Mouse (Mus musculus): ENCODE data around the gene Fam104a. TPM values are rescaled to one million over a fixed set of nuclear protein-coding genes. Genes with fewer than 3 reads are reported as not detected.
"Not testable (repeated sequence)": the region's sequence is repeated elsewhere in the genome, so short reads cannot be mapped to it uniquely, and the experiment has no call there.

The Fam104a gene
- total RNA-seq, 2 experiments from 2014 or later = 28.1 to 29.3 TPM

DNA sequence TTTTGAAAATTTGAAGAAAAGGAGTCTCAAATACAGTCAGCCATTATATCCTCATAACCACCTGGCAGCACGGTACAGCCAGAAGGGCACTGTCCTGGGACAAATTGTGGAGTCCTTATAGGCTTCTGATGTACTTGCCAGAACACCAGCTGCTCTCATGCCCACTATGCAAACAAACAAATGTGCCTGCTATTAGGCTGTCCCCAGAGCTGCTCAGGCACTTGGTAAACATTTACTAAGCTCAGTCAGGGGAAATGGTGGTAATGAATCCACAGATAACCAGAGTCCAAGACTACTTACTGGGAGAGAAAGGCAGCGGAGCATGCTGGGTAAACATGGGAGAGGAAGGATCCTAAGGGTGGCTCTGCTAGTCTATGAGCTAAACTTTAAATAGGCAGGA lies 16.8 kb downstream of the Fam104a start:
- intact Hi-C loops (cut with DNase I) = no loop called here
- no peak for DNase-seq

DNA sequence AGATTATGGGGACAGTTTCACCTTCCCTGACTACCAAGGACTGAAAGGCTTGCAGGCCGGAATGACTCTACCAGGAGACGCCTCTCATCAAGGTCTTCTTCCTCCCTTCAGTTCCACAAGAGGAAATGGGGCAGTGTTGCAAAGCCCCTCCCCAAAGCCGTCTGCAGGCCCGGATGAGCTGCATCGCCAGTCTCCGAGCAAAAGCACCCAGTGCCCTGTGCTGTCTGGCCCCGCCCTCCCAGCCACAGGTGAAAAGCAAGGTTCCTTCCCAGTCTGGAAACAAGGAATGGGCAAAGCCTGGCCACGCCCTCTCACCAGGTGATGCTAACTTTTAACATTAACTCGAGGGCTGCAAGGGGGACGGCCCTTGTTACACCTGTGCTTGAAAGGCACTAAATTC lies 17.3 kb downstream of the Fam104a start:
- intact Hi-C loops (cut with DNase I) = no loop called here
- no peak for DNase-seq

DNA sequence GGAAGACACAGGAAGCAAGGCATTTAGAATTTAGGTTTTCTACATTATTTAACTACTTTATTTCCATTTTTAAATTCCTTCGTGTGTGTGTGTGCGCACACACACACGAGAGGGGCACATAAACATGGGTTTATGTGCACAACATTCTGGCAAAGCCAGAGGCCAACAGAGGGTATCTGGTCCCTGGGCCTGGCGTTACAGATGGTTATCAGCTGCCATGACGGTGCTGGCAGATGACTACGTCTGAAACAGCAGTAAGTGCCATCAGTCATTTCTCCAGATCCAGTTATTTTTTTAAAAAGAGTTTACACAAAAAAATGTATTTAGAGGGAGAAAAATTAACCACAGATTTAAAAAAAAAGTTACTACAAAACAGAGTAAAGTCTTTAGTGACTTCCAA lies 17.8 kb downstream of the Fam104a start:
- no peak for DNase-seq
- intact Hi-C loops (cut with DNase I) = no loop called here

DNA sequence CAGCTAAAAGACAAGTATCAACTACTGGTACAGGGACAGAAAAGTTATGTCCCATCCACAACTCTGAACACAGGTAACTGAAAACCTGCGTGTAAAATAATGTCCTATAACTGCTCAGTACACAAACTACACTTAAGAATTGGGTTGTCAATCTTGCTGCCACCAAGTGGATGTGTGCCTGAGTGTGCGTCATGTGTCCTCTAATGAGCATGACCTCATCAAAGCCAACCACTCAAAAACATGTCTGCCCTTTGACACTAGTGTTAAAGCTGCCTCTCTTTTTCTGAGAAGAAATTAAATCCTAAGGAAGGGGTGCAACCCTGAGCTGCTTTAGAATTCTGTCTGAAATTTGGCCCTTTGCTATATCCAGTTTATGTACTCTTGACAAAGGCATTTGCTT lies 19.7 kb downstream of the Fam104a start:
- intact Hi-C loops (cut with DNase I) = no loop called here

DNA sequence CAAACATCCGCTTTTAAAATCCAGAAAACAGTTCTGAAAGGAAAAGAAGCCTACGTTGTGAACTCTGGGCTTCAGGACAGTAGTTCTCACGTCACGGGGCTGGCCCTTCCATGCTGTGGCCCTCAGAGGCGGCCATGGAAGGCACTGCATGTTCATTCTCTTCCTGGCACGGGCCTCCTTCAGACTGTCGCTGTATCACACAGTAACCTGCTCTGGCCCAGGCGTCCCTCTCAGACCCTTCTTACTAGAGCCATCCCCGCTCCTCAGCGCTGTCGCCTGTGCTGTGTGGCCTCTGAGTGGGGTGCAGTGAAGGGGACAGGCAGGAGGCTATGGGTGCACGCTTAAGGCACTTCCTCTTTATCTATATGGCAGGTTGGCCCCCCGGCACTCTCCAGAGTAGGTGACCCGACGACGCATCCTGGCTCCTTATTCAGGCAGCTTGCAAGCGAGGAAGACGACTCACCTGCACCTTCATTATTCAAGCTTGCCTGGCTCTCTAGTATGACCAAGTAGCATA lies 22.1 kb downstream of the Fam104a start:
- DNase-seq = no peak
- intact Hi-C loops (cut with DNase I) = no loop called here

More for the DNA sequence above, 19.7 kb downstream of the Fam104a start:
- DNase-seq = no peak

GRCm38 (mm10) chr11:113660940-113661339 lies 23.0 kb downstream of the Fam104a start:
- intact Hi-C loops (cut with DNase I) = no loop called here
- no peak for DNase-seq

DNA sequence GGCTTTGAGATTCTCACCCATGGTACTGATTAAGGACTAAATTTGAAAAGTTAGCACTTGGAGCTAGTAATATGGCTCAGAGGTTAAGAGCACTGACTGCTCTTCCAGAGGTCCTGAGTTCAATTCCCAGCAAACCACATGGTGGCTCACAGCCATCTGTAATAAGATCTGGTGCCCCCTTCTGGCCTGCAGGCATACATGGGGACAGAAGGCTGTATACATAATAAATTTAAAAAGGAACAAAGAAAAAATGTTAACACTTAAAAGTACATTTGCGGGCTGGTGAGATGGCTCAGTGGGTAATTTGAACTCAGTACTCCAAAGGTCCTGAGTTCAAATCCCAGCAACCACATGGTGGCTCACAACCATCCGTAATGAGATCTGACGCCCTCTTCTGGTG lies 23.7 kb downstream of the Fam104a start:
- intact Hi-C loops (cut with DNase I) = not testable (repeated sequence)

GRCm38 (mm10) chr11:113658763-113659162 lies 25.2 kb downstream of the Fam104a start:
- intact Hi-C loops (cut with DNase I) = loop anchor here (10.0 kb wide), 1 partner anchor 484 kb away; no protein-coding TSS in a partner anchor
- DNase-seq = no peak

More for the DNA sequence above, 23.7 kb downstream of the Fam104a start:
- not testable (repeated sequence) for DNase-seq

GRCm38 (mm10) chr11:113658319-113658718 lies 25.6 kb downstream of the Fam104a start:
- intact Hi-C loops (cut with DNase I) = loop anchor here (10.0 kb wide), 1 partner anchor 484 kb away; no protein-coding TSS in a partner anchor

DNA sequence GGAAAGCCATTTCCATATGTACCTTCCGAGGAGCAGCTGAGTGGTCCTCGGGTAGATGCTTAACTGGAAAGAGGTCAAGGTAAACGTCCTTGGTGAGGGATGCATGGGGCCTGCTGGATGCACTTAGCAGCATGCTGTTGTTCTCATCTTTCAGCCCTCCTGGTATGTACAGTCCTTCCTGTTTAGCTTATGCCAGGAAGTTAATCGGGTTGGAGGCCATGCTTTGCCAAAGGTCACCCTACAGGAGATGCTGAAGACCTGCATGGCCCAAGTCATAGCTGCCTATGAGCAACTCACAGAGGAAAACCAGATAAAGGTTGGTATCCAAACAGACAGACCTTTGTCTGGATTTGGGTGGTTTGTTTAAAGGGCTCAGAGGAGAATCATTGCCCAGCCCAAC lies 26.7 kb downstream of the Fam104a start:
- no peak for DNase-seq
- intact Hi-C loops (cut with DNase I) = loop anchor here (10.0 kb wide), 1 partner anchor 482 kb away; no protein-coding TSS in a partner anchor

More at GRCm38 (mm10) chr11:113658319-113658718, 25.6 kb downstream of the Fam104a start:
- DNase-seq = no peak

DNA sequence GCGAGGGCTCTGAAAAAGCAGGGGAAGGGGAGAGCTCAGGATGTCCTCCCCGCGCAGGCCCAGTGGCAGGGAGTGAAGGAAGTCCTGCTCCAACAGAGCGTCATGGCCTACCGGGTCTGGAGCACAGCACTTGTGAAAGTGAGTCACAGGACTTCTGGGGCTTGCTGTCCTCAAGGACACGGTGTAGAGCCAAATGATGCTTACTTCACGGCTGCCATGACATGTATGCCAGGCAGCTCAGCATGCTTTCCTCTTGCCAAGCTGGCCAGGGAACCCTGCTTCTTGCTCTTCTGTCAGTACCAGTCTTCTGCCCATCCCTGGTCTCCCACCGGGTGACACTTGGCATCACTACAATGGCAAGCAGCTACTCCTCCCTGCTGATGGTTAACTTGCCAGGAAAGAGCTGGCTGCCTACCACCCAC lies 27.4 kb downstream of the Fam104a start:
- intact Hi-C loops (cut with DNase I) = loop anchor here (10.0 kb wide), 1 partner anchor 482 kb away; no protein-coding TSS in a partner anchor
- peak; percentile 96 for DNase-seq

GRCm38 (mm10) chr11:113654561-113655270 lies 29.2 kb downstream of the Fam104a start:
- DNase-seq = peak; percentile 71
- intact Hi-C loops (cut with DNase I) = loop anchor here (10.0 kb wide), 1 partner anchor 480 kb away; no protein-coding TSS in a partner anchor

DNA sequence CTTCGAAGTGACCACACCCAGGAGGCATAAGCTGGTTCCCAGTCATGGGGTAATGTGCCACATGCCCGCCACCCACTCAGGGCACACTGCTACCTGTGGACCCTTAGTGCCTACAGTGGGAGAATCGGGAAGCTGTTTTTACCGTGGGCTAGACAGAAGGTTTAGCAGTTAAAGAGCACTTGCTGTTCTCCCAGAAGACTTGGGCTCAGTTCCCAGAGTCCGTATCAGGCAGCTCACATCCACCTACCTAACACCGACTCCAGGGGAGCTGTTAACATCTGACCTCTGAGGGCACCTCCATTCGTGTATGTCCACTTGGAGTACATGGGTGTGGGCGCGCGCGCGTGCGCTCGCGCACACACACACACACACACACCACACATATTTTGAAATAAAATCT lies 29.9 kb downstream of the Fam104a start:
- no peak for DNase-seq
- intact Hi-C loops (cut with DNase I) = loop anchor here (10.0 kb wide), 1 partner anchor 479 kb away; no protein-coding TSS in a partner anchor

GRCm38 (mm10) chr11:113652516-113652915 lies 31.4 kb downstream of the Fam104a start:
- no peak for DNase-seq
- intact Hi-C loops (cut with DNase I) = loop anchor here (10.0 kb wide), 1 partner anchor 478 kb away; no protein-coding TSS in a partner anchor

DNA sequence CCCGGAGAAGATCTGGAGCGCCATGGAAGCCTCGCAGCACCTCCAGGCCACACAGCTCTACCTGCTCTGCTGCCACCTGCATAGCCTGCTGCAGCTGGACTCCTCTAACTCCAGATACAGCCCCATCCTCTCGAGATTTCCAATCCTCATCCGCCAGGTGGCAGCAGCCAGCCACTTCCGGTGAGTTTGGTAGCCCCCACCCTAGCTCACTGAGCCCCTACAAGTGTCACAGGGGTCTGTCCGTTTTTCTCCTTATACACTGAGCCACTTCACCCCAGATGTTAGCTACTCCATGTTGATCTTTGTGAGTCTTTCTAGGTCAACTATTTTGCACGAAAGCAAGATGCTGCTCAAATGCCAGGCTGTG lies 32.1 kb downstream of the Fam104a start:
- intact Hi-C loops (cut with DNase I) = loop anchor here (10.0 kb wide), 1 partner anchor 477 kb away; no protein-coding TSS in a partner anchor
- DNase-seq = peak; percentile 82

- DNase-seq = peak; percentile 78
- intact Hi-C loops (cut with DNase I) = loop anchor here (10.0 kb wide), 1 partner anchor 477 kb away; no protein-coding TSS in a partner anchor
Observed at GRCm38 (mm10) chr11:113651206-113651906, 32.6 kb downstream of the Fam104a start.

DNA sequence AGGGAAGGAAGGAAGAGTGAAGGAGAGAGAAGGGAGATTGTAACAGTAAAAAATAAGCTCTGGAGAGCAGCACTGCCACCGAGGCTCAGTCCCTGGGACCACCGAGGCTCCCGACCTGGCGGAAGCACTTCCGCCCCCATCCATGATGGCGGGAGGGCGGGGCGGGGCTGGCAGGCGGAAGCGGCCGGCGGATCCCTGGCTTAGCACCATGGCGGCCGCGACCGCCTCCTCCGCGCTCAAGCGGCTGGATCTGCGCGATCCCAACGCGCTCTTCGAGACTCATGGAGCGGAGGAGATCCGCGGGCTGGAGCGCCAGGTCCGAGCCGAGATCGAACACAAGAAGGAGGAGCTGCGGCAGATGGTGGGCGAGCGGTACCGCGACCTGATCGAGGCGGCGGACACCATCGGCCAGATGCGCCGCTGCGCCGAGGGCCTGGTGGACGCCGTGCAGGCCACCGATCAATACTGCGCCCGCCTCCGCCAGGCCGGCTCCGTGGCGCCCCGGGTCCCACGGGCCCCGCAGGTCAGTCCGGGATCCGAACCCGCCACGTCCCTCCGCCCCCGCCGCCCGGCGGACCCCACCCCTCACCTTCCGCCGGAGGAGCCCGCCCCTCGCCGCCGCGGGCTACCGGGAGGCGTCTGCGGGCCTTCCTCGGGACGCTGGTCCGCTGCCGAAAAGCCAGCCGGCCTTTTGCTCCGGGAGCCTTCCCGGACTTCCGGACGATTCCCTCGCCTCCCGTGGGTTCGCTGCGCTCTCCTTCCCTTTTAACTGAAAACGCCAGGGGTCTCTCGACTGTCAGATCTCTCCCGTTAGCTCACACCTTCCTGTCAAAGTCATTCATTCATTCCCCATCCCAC lies 34.4 kb downstream of the Fam104a start, which contains the start of gene Slc39a11:
Slc39a11 (minus strand) TSS at position 727 of the 858 bp plus-strand sequence.
- intact Hi-C loops (cut with DNase I) = loop anchor here (10.0 kb wide), 1 partner anchor 475 kb away; no protein-coding TSS in a partner anchor
- peak; percentile 83 for DNase-seq

GRCm38 (mm10) chr11:113648690-113649352 lies 35.1 kb downstream of the Fam104a start, which contains the start of gene Cog1:
Cog1 (plus strand) TSS chr11:113649169.
- no peak for DNase-seq
- intact Hi-C loops (cut with DNase I) = no loop called here

DNA sequence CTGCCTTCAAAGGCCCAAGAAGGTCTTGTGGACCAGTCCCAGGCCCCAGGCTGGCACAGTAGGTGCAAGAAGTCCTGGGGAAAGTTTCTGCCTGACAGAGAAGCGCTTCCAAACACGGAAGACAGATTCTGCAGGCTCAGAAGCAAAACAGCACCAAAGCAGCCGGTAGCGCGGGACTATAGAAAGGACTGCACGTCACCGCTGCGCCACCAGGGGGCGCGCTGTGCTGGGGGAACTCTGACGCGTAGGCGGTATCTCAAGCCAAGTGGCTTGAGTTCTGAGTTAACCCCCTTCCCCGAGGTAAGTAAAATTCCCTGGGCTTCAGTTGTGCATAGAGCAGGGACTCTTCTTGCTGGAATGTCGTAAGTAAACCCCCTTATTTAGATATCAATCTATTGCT lies 35.8 kb downstream of the Fam104a start:
- DNase-seq = peak; percentile 91
- intact Hi-C loops (cut with DNase I) = no loop called here
